Mouse (Mus musculus) monocyte, adult 59 days (primary cell): ENCODE results near the gene Oas1g. TPM values are rescaled to one million over a fixed set of nuclear protein-coding genes. Genes with fewer than 3 reads are reported as not detected.

Source experiments
- total RNA-seq, 2 experiments: library from RNA; stranded (reverse); gene quantifications; one replicate each; pipeline ENCODE4 v1.2.4; 2023

Gene Oas1g
- 1 to 10 TPM; 5.1 to 5.3 TPM for total RNA-seq

GRCm38 (mm10) chr5:120887413-120887812 lies at the start of gene Oas1g:
Gene Oas1g (minus strand): TSS chr5:120887613.

GRCm38 (mm10) chr5:120914204-120914603 lies 26.8 kb upstream of the Oas1g start, which contains the start of gene Oas1d:
Gene Oas1d (plus strand): TSS chr5:120914536.

GRCm38 (mm10) chr5:120906791-120907733 lies 19.6 kb upstream of the Oas1g start, which contains the start of gene Oas1a:
Gene Oas1a (minus strand): TSS chr5:120907521.

GRCm38 (mm10) chr5:120861121-120861520 lies 26.3 kb downstream of the Oas1g start, which contains the start of gene Oas1h:
Gene Oas1h (plus strand): TSS chr5:120861421.

GRCm38 (mm10) chr5:120847067-120847466 lies 40.3 kb downstream of the Oas1g start, which contains the start of gene Oas1f:
Gene Oas1f (plus strand): TSS chr5:120847367.

Other genes starting within 250 kb of the Oas1g start
- gene Rasal1, start 238.8 kb downstream of the Oas1g start, total RNA-seq: not detected
- gene Dtx1, start 175.7 kb downstream of the Oas1g start, total RNA-seq: 1 to 10 TPM; 1.5 to 3.1 TPM
- 10 to 100 TPM; 12.5 to 18.8 TPM for gene Oas2, start 137.8 kb downstream of the Oas1g start, total RNA-seq
- gene Oas3, start 110.0 kb downstream of the Oas1g start, total RNA-seq: 10 to 100 TPM; 15.4 to 27.5 TPM
- not detected for gene Oas1e, start 92.1 kb downstream of the Oas1g start, total RNA-seq
- gene Oas1c, start 75.1 kb downstream of the Oas1g start, total RNA-seq: 1 to 10 TPM; 1.1 to 2.1 TPM
- gene Oas1f, start 40.2 kb downstream of the Oas1g start, total RNA-seq: not detected
- gene Oas1h, start 26.2 kb downstream of the Oas1g start, total RNA-seq: not detected
- 10 to 100 TPM; 25.3 to 36.7 TPM for gene Oas1a, start 19.9 kb upstream of the Oas1g start, total RNA-seq
- not detected for gene Oas1d, start 26.9 kb upstream of the Oas1g start, total RNA-seq
- not detected for gene Rph3a, start 122.5 kb upstream of the Oas1g start, total RNA-seq